ENCODE assay signal across 8 mouse cellular contexts in genomic region chr7:4500892-4501471, GRCm38 (mm10). TPM values are rescaled to one million over a fixed set of nuclear protein-coding genes. Genes with fewer than 3 reads are reported as not detected.
DNase-seq lines count a peak whose midpoint lies in the region; ATAC-seq and TF ChIP-seq lines count a peak whose summit lies in the region.

No protein-coding gene starts in this region.

- peak overlapping the region; percentile 87 for H3K4me2 ChIP-seq in heart, embryonic 16.5 days (ENCODE audit: low read depth, low read length)
- H3K4me2 ChIP-seq in neural tube, embryonic 14.5 days (ENCODE audit: low read depth, low read length), result peak overlapping the region; percentile 92

- peak overlapping the region; percentile 97 for H3K4me3 ChIP-seq in embryonic facial prominence, embryonic 10.5 days
- peak overlapping the region; percentile 84 for H3K4me3 ChIP-seq in heart, embryonic 16.5 days (ENCODE audit: low read length)
- peak overlapping the region; percentile 97 for H3K4me3 ChIP-seq in lung, adult 2 months (replicated peaks; ENCODE audit: extremely low read depth, low read depth, low read length)
- H3K4me3 ChIP-seq in neural tube, embryonic 14.5 days (ENCODE audit: low read depth, low read length), result peak overlapping the region; percentile 76

- H3K27me3 ChIP-seq in embryonic facial prominence, embryonic 10.5 days (replicated peaks; ENCODE audit: low read depth, poor library complexity, severe bottlenecking), result no peaks in the 10 kb centered on the region
- no peaks in the 10 kb centered on the region for H3K27me3 ChIP-seq in heart, embryonic 16.5 days (ENCODE audit: control insufficient read depth, insufficient read depth, low read length)
- no peaks in the 10 kb centered on the region for H3K27me3 ChIP-seq in neural tube, embryonic 14.5 days (ENCODE audit: control insufficient read depth, insufficient read depth, low read length)

- peaks cover 22% of the 10 kb centered on the region for H3K36me3 ChIP-seq in embryonic facial prominence, embryonic 10.5 days (replicated peaks)
- peaks cover 3% of the 10 kb centered on the region; the same call in 1 of the 2 replicates for H3K36me3 ChIP-seq in heart, embryonic 16.5 days (ENCODE audit: control insufficient read depth, insufficient read depth)
- peaks cover 6% of the 10 kb centered on the region; the same call in 1 of the 2 replicates for H3K36me3 ChIP-seq in neural tube, embryonic 14.5 days (ENCODE audit: control insufficient read depth, insufficient read depth, low read length)

- H3K27ac ChIP-seq in embryonic facial prominence, embryonic 10.5 days (replicated peaks), result peak overlapping the region; percentile 93
- peak overlapping the region; percentile 93 for H3K27ac ChIP-seq in heart, embryonic 16.5 days (ENCODE audit: low read length)
- H3K27ac ChIP-seq in neural tube, embryonic 14.5 days (ENCODE audit: low read depth, low read length), result peak overlapping the region; percentile 89

- TF ChIP-seq POLR2A in lung, adult 2 months (IDR thresholded peaks at IDR 0.05; ENCODE audit: borderline replicate concordance, extremely low read depth, low read depth, low read length), result no peak

- no peaks in the 10 kb centered on the region; the same call in 1 of the 2 replicates for H3K9me3 ChIP-seq in embryonic facial prominence, embryonic 10.5 days
- no peaks in the 10 kb centered on the region for H3K9me3 ChIP-seq in heart, embryonic 16.5 days (replicated peaks; ENCODE audit: control insufficient read depth, low read length)
- no peaks in the 10 kb centered on the region for H3K9me3 ChIP-seq in neural tube, embryonic 14.5 days (ENCODE audit: control insufficient read depth, low read length)

- WGBS in embryonic facial prominence, embryonic 10.5 days, result under 1% methylated on average over 49 of the region's 52 CpGs
- WGBS in heart, embryonic 16.5 days, result under 1% methylated on average over 30 of the region's 52 CpGs
- under 1% methylated on average over 48 of the region's 52 CpGs for WGBS in lung, adult 2 months
- WGBS in neural tube, embryonic 14.5 days, result under 1% methylated on average over 14 of the region's 52 CpGs

- peak; percentile 14 for ATAC-seq in heart, embryonic 16.5 days (replicated peaks; ENCODE audit: extremely low read depth, insufficient read depth, low FRiP score)
- peak; percentile 57 for ATAC-seq in neural tube, embryonic 14.5 days (ENCODE audit: low read depth)

- no peak for TF ChIP-seq CTCF in lung, adult 2 months (IDR thresholded peaks at IDR 0.05; ENCODE audit: insufficient read depth, low read length)

- H3K9ac ChIP-seq in heart, embryonic 16.5 days (ENCODE audit: low read length), result peak overlapping the region; percentile 83
- H3K9ac ChIP-seq in neural tube, embryonic 14.5 days (replicated peaks; ENCODE audit: low read depth, low read length), result peak overlapping the region; percentile 95

- DNase-seq in 416B (ENCODE audit: low read depth) (peak; percentile 67), adipocyte (ENCODE audit: low spot score) (peak; percentile 20)
- peak; percentile 55 for DNase-seq in embryonic facial prominence, embryonic 10.5 days (ENCODE audit: low spot score)
- peak; percentile 59 to 67 for DNase-seq in kidney, postnatal 4 days
- DNase-seq in lung, adult 2 months, result peak; percentile 53
- peak; percentile 52 for DNase-seq in thymus, postnatal 0 days (ENCODE audit: low spot score)

- H3K4me1 ChIP-seq in embryonic facial prominence, embryonic 10.5 days, result peaks cover 35% of the 10 kb centered on the region
- peaks cover 41% of the 10 kb centered on the region for H3K4me1 ChIP-seq in heart, embryonic 16.5 days (ENCODE audit: control insufficient read depth, insufficient read depth, low read length)
- H3K4me1 ChIP-seq in lung, adult 2 months (ENCODE audit: control insufficient read depth, insufficient read depth, low read length), result peaks cover 20% of the 10 kb centered on the region
- H3K4me1 ChIP-seq in neural tube, embryonic 14.5 days (ENCODE audit: control insufficient read depth, insufficient read depth, low read length), result peaks cover 28% of the 10 kb centered on the region

RNA-seq across cellular contexts. Expression of gene Ppp1r12c, which starts 0.5 kb away (rescaled TPM):
- polyA plus RNA-seq in embryonic facial prominence, embryonic 10.5 days (2016; fragmentation: Nextera tagmentation; extraction: Ambion mirVana), result 35.5 and 40.5 TPM in 2 replicates
- 28.6 and 39.8 TPM in 2 replicates for polyA plus RNA-seq in heart, embryonic 16.5 days (2015; fragmentation: Nextera tagmentation; extraction: Ambion mirVana)
- 92.3 and 108 TPM in 2 replicates for polyA plus RNA-seq in lung, adult 2 months (2012; rRNA removed)
- 48.6 and 52.4 TPM in 2 replicates for polyA plus RNA-seq in neural tube, embryonic 14.5 days (2014; fragmentation: Nextera tagmentation; extraction: Ambion mirVana)
- 36.3 and 48.3 TPM in 2 replicates for polyA plus RNA-seq in thymus, postnatal 0 days (2015; fragmentation: Nextera tagmentation; extraction: Ambion mirVana)

RNA-seq across cellular contexts. Expression of gene Tnnt1, which starts 15.2 kb away (rescaled TPM):
- polyA plus RNA-seq in embryonic facial prominence, embryonic 10.5 days (2016; fragmentation: Nextera tagmentation; extraction: Ambion mirVana), result 8.3 and 10.4 TPM in 2 replicates
- polyA plus RNA-seq in heart, embryonic 16.5 days (2015; fragmentation: Nextera tagmentation; extraction: Ambion mirVana), result 170 and 190 TPM in 2 replicates
- polyA plus RNA-seq in lung, adult 2 months (2012; rRNA removed), result 0.81 and 0.89 TPM in 2 replicates
- 2.8 and 4.9 TPM in 2 replicates for polyA plus RNA-seq in neural tube, embryonic 14.5 days (2014; fragmentation: Nextera tagmentation; extraction: Ambion mirVana)
- polyA plus RNA-seq in thymus, postnatal 0 days (2015; fragmentation: Nextera tagmentation; extraction: Ambion mirVana), result 27.0 and 28.8 TPM in 2 replicates

RNA-seq across cellular contexts. Expression of gene Tnni3, which starts 23.0 kb away (rescaled TPM):
- 2.7 and 3.6 TPM in 2 replicates for polyA plus RNA-seq in embryonic facial prominence, embryonic 10.5 days (2016; fragmentation: Nextera tagmentation; extraction: Ambion mirVana)
- 3,783 and 3,984 TPM in 2 replicates for polyA plus RNA-seq in heart, embryonic 16.5 days (2015; fragmentation: Nextera tagmentation; extraction: Ambion mirVana)
- polyA plus RNA-seq in lung, adult 2 months (2012; rRNA removed), result 428 and 438 TPM in 2 replicates
- polyA plus RNA-seq in neural tube, embryonic 14.5 days (2014; fragmentation: Nextera tagmentation; extraction: Ambion mirVana), result 0.84 and 2.0 TPM in 2 replicates
- 2.5 and 3.0 TPM in 2 replicates for polyA plus RNA-seq in thymus, postnatal 0 days (2015; fragmentation: Nextera tagmentation; extraction: Ambion mirVana)

RNA-seq across cellular contexts. Expression of gene Dnaaf3, which starts 31.3 kb away (rescaled TPM):
- 1.9 and 3.0 TPM in 2 replicates for polyA plus RNA-seq in embryonic facial prominence, embryonic 10.5 days (2016; fragmentation: Nextera tagmentation; extraction: Ambion mirVana)
- polyA plus RNA-seq in heart, embryonic 16.5 days (2015; fragmentation: Nextera tagmentation; extraction: Ambion mirVana), result 1.1 and 1.3 TPM in 2 replicates
- polyA plus RNA-seq in lung, adult 2 months (2012; rRNA removed), result 16.1 and 17.8 TPM in 2 replicates
- polyA plus RNA-seq in neural tube, embryonic 14.5 days (2014; fragmentation: Nextera tagmentation; extraction: Ambion mirVana), result 0.66 and 0.91 TPM in 2 replicates
- polyA plus RNA-seq in thymus, postnatal 0 days (2015; fragmentation: Nextera tagmentation; extraction: Ambion mirVana), result 1.6 and 1.7 TPM in 2 replicates

RNA-seq across cellular contexts. Expression of gene Eps8l1, which starts 40.5 kb away (rescaled TPM):
- 4.8 and 5.3 TPM in 2 replicates for polyA plus RNA-seq in embryonic facial prominence, embryonic 10.5 days (2016; fragmentation: Nextera tagmentation; extraction: Ambion mirVana)
- 3.6 and 5.6 TPM in 2 replicates for polyA plus RNA-seq in heart, embryonic 16.5 days (2015; fragmentation: Nextera tagmentation; extraction: Ambion mirVana)
- 32.7 and 44.8 TPM in 2 replicates for polyA plus RNA-seq in lung, adult 2 months (2012; rRNA removed)
- polyA plus RNA-seq in neural tube, embryonic 14.5 days (2014; fragmentation: Nextera tagmentation; extraction: Ambion mirVana), result 5.9 and 6.9 TPM in 2 replicates
- polyA plus RNA-seq in thymus, postnatal 0 days (2015; fragmentation: Nextera tagmentation; extraction: Ambion mirVana), result 0.79 and 5.9 TPM in 2 replicates

Comparison
In these comparisons a context has a peak if more than half of its experiments do, and no peak if none do; other contexts are left out.
1. Peak in every context shown above with its lines: DNase-seq, ATAC-seq, H3K4me3 ChIP-seq and H3K27ac ChIP-seq.
2. RNA of gene Tnni3, which starts 23.0 kb away (polyA plus RNA-seq): 3,783 to 3,984 TPM in heart, embryonic 16.5 days and 428 to 438 TPM in lung, adult 2 months; 2.7 to 3.6 TPM in embryonic facial prominence, embryonic 10.5 days, 2.5 to 3.0 TPM in thymus, postnatal 0 days and 0.84 to 2.0 TPM in neural tube, embryonic 14.5 days; every median in the first group is over 10 times any median in the second.